Mouse (Mus musculus) cortical plate, adult 2 months (tissue): ENCODE measurements around the gene Olfr1033. TPM values are rescaled to one million over a fixed set of nuclear protein-coding genes. Genes with fewer than 3 reads are reported as not detected.
"Not testable (repeated sequence)": the region's sequence is repeated elsewhere in the genome, so short reads cannot be mapped to it uniquely, and the experiment has no call there.

ENCODE experiments used
- H3K27ac ChIP-seq: fragments of 200-500 bp; 2 replicates; pipeline ENCODE4 v1.5.1; 2012; ENCODE audit warnings: low read length, control low read depth, inconsistent platforms; ENCODE audit not compliant: insufficient read depth
- H3K4me1 ChIP-seq: fragments of 200-500 bp; 2 replicates; pipeline ENCODE4 v1.6.1; 2011; ENCODE audit warnings: low read length; ENCODE audit not compliant: control insufficient read depth, insufficient read depth
- H3K4me3 ChIP-seq: fragments of 200-500 bp; 2 replicates; pipeline ENCODE4 v1.5.1; 2011; ENCODE audit warnings: mild to moderate bottlenecking, low read length, control low read depth; ENCODE audit not compliant: insufficient read depth
- CTCF ChIP-seq: fragments of 200-500 bp; IDR thresholded peaks from 2 replicates; pipeline ENCODE4 v1.5.1; 2011; ENCODE audit warnings: mild to moderate bottlenecking, control low read depth, low read length; ENCODE audit not compliant: insufficient read depth; ENCODE audit errors: extremely low read depth
- POLR2A ChIP-seq: fragments of 200-500 bp; IDR thresholded peaks from 2 replicates; pipeline ENCODE4 v1.6.1; 2011; ENCODE audit warnings: mild to moderate bottlenecking, low read length, control low read depth; ENCODE audit not compliant: insufficient read depth; ENCODE audit errors: extremely low read depth
- polyA plus RNA-seq: library from polyadenylated mRNA; depleted of rRNA; stranded (reverse); fragments of >200 nt; gene quantifications from 2 replicates; pipeline ENCODE4 v1.2.3, GENCODE M21; 2012; rRNA removed

The Olfr1033 gene
- 0.13 and 0.17 TPM in 2 replicates for polyA plus RNA-seq

GRCm38 (mm10) chr2:86020406-86020805, at the start of gene Olfr1033:
Olfr1033 (plus strand) TSS chr2:86020633.
- H3K4me1 ChIP-seq, H3K27ac ChIP-seq: not testable (repeated sequence)
- H3K4me3 ChIP-seq, result peak within 1 kb of the TSS; percentile 39; the same call in 1 of the 2 replicates

- Histone ChIP-seq H3K4me3 (no peak within 1 kb of the TSS), H3K4me1 (no peaks in the 10 kb centered on the region), H3K27ac (no peak within 1 kb of the TSS)
- no peak for TF ChIP-seq CTCF
- no peak for TF ChIP-seq POLR2A
Observed at GRCm38 (mm10) chr2:85973595-85973994, 46.8 kb upstream of the Olfr1033 start, which contains the start of gene Olfr1029. Olfr1029 (plus strand) TSS chr2:85973895.

GRCm38 (mm10) chr2:85978976-85979375, 41.5 kb upstream of the Olfr1033 start, which contains the start of gene Olfr1030:
Olfr1030 (plus strand) TSS chr2:85979276.
- Histone ChIP-seq H3K4me3 (no peak within 1 kb of the TSS), H3K4me1 (no peaks in the 10 kb centered on the region), H3K27ac (no peak within 1 kb of the TSS)
- TF ChIP-seq POLR2A, result no peak
- no peak for TF ChIP-seq CTCF

GRCm38 (mm10) chr2:85990004-85990403, 30.4 kb upstream of the Olfr1033 start, which contains the start of gene Olfr1031:
Olfr1031 (plus strand) TSS chr2:85990304.
- H3K4me1 ChIP-seq, result no peaks in the 10 kb centered on the region
- TF ChIP-seq CTCF (no peak), POLR2A (no peak)
- no peak within 1 kb of the TSS for H3K27ac ChIP-seq
- H3K4me3 ChIP-seq, result no peak within 1 kb of the TSS

- TF ChIP-seq POLR2A, result no peak
- TF ChIP-seq CTCF, result no peak
- Histone ChIP-seq H3K27ac (no peak within 1 kb of the TSS), H3K4me1 (no peaks in the 10 kb centered on the region), H3K4me3 (no peak within 1 kb of the TSS)
Observed at GRCm38 (mm10) chr2:86005240-86005639, 15.2 kb upstream of the Olfr1033 start, which contains the start of gene Olfr1032. Olfr1032 (plus strand) TSS chr2:86005540.

GRCm38 (mm10) chr2:86021518-86021917, 1.1 kb downstream of the Olfr1033 start:
- H3K4me3 ChIP-seq, H3K27ac ChIP-seq, H3K4me1 ChIP-seq: not testable (repeated sequence)

GRCm38 (mm10) chr2:86045561-86045960, 25.1 kb downstream of the Olfr1033 start, which contains the start of gene Olfr1034:
Olfr1034 (plus strand) TSS chr2:86045861.
- no peak within 1 kb of the TSS for H3K4me3 ChIP-seq
- TF ChIP-seq POLR2A, result no peak
- no peak for TF ChIP-seq CTCF
- H3K27ac ChIP-seq, result no peak within 1 kb of the TSS
- no peaks in the 10 kb centered on the region for H3K4me1 ChIP-seq

- H3K4me3 ChIP-seq, H3K4me1 ChIP-seq, H3K27ac ChIP-seq: not testable (repeated sequence)
Observed at GRCm38 (mm10) chr2:86050777-86051176, 30.3 kb downstream of the Olfr1033 start.

GRCm38 (mm10) chr2:86063766-86064165, 43.3 kb downstream of the Olfr1033 start:
- not testable (repeated sequence) for H3K27ac ChIP-seq, H3K4me3 ChIP-seq, H3K4me1 ChIP-seq

- Histone ChIP-seq H3K4me1 (no peaks in the 10 kb centered on the region), H3K27ac (no peak overlapping the region), H3K4me3 (no peak overlapping the region)
- no peak for TF ChIP-seq POLR2A
- no peak for TF ChIP-seq CTCF
Observed at GRCm38 (mm10) chr2:86070189-86070588, 49.8 kb downstream of the Olfr1033 start.

GRCm38 (mm10) chr2:86073692-86074091, 53.3 kb downstream of the Olfr1033 start, which contains the start of gene Olfr1036:
Olfr1036 (plus strand) TSS chr2:86073992.
- H3K4me3 ChIP-seq, H3K27ac ChIP-seq: not testable (repeated sequence)

GRCm38 (mm10) chr2:86080478-86080877, 60.0 kb downstream of the Olfr1033 start:
- not testable (repeated sequence) for H3K27ac ChIP-seq, H3K4me3 ChIP-seq, H3K4me1 ChIP-seq

More at GRCm38 (mm10) chr2:86073692-86074091, 53.3 kb downstream of the Olfr1033 start, which contains the start of gene Olfr1036:
- H3K4me1 ChIP-seq, result not testable (repeated sequence)
